Mouse (Mus musculus) lung, postnatal 0 days (tissue): Measurements from ENCODE around the gene Edem2.

Source experiments
- CTCF ChIP-seq: IDR thresholded peaks from 2 replicates; pipeline ENCODE4 v1.5.1; 2016; ENCODE audit warnings: antibody characterized with exemption, mild to moderate bottlenecking
- EP300 ChIP-seq: IDR thresholded peaks from 2 replicates; pipeline ENCODE4 v1.6.1; 2016; ENCODE audit warnings: antibody characterized with exemption, mild to moderate bottlenecking, control low read depth

DNA sequence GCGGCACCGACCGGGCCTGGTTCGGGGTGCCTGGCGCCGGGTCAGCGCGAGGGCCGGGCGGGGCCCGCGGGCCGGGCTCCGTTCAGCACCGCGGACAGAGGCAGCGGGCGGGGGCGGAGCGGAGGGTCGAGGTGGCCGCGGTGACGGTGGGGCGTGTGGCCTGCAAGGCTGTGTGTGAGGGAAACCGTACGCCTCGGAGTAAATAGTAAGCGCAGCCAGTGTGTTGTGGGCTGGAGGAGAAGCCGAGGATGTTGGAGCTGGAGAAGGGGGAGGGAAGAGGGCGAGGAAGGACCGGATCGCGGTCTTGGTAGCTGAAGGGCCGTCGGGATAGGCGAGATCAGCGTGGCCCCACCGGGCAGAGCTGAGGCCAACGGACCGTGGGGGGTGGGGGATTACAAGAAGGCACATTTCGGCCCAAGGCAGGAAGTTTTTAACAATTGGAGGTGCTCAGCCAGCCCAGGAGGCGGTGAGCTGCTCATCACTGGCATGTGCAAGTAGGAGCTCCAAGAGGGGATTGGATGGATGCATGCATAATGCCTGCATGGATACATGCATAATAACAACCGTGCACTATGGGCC is 46.5 kb upstream of the Edem2 start:
- TF ChIP-seq CTCF (no peak), EP300 (no peak)
